Mouse (Mus musculus) gastrocnemius, postnatal 25 days (tissue): Measurements from ENCODE around the gene Rabgap1l. TPM values are rescaled to one million over a fixed set of nuclear protein-coding genes. Genes with fewer than 3 reads are reported as not detected.
A peak's percentile ranks its signal among the peaks of the same experiment; 100 is the strongest.

Source experiments
- DNase-seq: peaks from one replicate; pipeline ENCODE4 v3.0.0; 2022
- total RNA-seq, 2 experiments: library from RNA; stranded (reverse); gene quantifications; 1 replicate in 1 of 2; 2 replicates in 1 of 2; pipeline ENCODE4 v1.2.3; 2021

The Rabgap1l gene
- total RNA-seq, 2 experiments from 2014 or later: 9.4 to 11.8 TPM

DNA sequence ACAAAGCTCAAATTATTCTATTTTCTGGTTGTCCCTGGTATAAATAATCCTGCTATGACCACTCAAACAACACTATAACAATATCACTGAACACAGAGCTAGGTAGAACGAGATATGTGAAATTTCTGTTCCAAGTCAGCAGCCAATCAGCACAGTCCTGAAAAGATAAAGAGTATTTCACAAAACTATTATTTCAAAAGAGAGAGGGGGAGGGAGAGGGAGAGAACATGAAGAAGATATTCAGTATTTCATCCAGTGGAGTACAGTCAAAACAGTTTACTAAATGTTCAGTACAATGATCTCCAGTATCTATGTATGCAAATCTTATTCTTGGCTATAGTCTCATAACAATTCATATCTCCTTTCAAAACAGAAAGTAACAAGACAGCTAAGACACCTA lies 5.1 kb downstream of the Rabgap1l start:
- DNase-seq: no peak

DNA sequence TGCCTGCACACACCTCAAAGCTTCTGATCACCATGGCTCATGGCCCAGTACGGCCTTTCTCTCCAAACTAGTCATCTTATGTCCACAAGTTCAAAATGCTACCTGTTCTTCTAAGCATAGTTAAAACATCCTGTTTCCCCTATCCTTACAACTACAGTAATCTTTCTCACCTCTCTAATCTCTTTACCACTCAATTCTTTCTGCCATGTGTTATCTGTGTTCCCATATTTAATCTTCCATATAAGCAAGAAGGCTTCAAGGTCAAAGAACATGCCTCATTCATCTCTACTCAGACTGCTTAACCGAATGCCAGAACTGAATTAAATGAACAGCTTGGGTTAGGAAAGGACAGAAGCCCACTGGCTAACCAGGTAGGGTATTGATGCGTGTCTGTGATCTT lies 5.8 kb downstream of the Rabgap1l start:
- DNase-seq: no peak

DNA sequence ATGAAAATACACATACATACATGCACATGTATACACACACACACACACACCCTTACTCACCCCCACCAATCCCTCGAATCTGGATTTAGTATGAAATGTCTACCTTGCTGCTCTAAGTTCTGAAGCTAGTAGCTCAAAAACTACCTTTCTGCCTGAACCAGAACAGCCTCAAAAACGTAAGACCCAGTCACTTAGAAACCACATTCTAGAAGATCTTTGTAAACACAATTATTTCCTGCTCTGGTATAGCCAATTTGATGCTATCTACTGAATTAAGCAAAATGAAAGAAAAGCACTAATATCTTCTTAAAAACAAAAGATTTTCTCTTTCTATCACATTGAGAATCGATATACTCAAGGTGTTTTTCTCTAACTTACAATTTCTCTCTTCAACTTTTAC lies 6.4 kb downstream of the Rabgap1l start:
- DNase-seq: no peak

DNA sequence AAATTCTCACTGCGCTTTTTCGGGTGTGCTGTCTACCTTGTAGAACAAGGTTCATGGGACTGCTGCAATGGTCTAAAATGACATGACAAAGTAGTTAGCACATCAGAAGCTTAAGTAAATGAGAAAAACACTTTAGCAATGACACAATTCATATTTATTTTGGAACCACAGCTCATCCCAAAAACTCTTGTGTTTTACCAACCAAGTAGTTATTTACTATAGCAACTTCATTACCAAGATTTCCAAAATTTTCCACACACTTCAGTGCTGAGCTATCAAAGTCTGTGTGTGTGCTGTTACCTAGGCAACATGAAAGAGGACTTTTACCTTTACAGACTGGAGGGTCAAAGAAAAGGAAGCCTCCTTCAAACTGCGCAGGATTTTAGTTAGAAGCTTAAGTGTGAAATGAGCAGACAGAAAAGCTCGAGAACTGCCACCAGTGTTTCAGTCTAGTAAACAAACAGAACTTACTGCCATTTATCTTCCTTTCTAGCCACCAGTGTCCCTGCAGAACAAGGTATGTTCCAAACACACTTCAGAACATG lies 7.3 kb downstream of the Rabgap1l start:
- no peak for DNase-seq

DNA sequence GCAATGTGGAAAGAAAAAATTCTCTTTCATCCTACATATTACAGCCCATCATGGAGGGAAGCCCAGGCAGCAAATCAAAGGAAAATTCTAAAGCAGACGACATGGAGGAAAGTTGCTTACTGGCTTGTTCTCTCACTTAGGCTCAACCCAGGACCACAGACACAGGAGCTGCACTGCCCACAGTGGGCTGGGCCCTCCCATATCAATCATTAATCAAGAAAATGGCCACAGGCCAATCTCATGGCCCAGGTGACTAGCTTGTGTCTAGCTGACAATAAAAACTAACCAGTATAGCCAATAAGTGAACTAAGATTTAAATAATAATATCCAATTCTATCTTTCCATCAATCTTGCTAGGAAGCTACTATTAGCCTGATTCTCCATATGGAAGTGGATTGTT lies 8.9 kb downstream of the Rabgap1l start:
- DNase-seq: no peak

DNA sequence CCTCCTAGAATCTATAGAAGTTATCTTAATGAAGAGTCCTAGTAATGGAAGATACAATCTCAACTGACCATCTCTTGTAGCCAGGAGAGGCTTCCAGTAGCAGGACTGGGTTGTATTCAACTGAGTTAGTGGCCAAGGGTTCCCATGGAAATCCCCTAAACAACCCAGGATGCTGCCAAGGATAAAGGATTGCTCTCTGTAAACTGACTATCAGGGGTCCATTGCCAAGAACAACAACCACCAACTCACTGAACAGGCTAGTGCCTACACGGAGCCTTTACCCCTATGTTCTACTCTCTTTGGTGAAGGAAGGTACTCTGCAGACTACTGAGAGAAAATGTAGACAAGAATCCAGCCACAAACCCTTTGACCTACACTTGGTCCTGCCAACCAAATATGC lies 18.8 kb downstream of the Rabgap1l start:
- DNase-seq: no peak

DNA sequence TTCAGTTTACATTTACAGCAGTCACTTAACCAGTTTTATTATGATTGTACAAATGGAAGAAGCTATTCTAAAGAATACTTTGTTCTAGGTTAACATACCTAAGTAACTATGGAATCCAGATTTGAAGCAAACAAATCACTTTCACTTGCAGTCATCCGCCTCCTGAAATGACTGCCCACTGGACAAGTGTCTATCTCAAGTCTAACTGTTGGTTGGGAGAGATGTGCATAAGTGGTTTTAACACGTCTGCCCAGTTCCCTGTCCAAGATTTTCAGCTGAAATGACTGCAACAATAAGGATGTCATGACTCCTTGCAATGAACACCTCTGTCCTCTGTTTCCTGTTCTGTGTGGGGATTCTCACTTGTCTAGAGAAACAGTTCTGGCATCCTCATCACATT lies 27.4 kb downstream of the Rabgap1l start:
- no peak for DNase-seq

DNA sequence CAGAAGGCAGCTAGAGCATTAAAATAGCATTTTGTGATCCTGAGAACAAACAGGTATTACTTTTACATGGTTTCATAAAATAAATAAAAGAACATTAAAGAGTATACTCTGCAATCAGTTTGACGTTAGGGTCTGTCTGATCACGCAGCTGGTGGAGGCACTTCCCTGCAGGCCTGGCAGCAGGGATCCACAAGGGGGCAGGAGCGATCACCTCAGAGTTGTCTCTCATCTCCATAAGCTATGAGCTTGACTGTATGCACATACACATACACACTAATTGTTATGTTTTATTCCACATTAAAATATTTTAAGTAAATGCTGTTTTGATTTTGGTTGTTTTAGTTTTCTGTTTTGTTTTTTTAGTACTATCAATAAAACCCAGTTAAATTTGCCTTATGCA lies 34.8 kb downstream of the Rabgap1l start:
- DNase-seq: no peak

DNA sequence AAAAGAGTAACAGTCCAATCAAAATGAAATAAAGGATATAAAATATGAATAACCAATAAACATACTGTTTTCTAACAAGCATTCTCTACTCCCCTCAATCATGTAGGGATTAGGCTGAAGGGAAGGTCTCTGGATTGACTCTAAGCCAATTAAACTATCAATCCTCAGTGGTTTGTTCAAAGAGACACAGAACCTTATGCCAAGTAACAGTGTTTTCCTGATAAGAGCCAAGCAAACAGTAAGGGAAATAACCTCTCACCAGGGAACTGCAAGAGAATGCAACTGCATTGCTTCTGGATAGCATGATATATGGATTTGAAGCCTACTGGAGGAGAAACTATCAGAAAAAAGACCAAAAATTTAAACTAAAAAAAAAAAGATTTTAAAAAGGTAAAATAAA lies 37.7 kb downstream of the Rabgap1l start:
- no peak for DNase-seq

DNA sequence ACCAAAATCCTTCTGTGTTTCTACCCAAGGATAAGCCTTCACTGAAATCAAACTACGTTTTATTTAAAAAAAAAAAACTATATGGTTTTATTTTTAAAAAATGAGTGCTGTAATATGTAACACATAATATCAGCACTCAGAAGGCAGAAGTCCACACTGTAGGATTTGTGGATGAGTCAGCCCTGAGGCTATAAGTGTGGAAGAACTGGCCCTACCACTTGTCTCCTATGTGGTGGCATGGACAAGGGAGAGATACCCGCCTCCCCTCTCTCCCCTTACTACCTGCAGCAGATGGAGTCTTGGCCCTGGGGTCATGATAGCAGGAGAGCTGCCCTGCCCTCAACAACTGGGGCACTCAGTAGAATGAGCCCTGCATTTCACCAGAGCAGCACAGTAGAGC lies 42.4 kb downstream of the Rabgap1l start:
- DNase-seq: no peak

DNA sequence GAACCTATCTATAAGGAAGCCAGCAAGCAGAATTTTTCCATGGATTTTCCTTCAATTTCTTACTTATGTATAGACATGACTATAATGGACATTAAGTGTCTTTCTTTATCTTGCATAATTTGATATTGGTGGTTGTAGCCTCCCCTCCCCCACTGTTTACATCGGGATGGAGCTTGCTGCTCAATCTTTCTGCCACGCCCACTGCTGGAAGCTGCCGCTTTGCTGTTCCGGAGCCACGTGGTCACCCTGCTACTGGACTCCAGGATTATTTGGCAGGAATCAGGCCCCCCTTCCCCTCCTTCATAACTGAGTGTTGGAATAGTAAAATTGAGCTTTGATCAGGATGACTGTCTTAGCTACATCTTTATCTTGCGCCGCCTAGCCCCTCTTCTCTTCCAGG lies 46.2 kb downstream of the Rabgap1l start:
- DNase-seq: no peak

DNA sequence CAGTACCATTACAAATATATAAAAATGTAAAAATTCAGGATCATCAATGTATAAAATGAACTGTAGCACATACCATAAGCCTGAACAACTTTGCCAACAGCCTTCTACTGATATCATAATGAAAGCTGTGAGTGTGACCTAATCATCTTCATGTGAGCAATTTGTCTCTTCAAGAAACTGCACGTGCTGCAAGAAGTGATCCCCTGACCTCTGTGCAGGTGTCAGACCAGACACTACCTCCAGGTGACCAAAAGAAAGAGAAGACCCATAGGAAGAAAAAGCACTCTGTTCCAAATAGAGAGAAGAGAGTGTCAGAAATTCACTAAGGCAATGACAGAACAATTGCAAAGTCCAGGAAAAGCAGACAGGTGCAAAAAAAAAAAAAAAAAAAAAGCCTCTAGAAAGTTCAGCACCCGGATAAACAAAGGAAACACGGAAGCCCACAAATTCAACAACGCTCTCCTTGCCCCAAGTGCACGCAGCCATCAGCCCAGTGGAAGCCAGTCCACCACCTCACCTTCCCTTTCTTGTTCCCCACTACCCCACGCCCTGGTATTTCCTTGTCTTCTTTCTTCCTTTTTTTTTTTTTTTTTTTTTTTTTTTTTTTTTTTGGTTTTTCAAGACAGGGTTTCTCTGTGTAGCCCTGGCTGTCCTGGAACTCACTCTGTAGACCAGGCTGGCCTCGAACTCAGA lies 47.6 kb downstream of the Rabgap1l start:
- no peak for DNase-seq

DNA sequence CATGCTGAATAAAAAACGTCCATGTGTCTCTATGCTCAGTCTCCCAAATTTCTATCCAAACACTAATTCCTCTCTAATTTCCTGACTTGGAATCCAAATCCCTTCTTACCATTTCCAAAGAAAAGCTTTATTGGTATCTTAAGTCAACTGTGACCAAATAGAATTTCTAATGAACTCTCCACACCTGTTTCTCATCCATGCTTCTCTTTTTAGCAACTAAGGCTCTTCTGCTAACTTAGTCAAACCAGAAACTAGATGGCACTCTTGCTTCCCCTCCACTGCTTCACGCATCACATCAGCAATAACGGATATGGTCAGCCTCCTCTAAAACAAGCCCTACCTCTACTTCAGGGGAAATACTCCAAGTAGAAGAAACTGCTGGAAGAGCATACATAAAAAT lies 49.0 kb downstream of the Rabgap1l start:
- DNase-seq: no peak

DNA sequence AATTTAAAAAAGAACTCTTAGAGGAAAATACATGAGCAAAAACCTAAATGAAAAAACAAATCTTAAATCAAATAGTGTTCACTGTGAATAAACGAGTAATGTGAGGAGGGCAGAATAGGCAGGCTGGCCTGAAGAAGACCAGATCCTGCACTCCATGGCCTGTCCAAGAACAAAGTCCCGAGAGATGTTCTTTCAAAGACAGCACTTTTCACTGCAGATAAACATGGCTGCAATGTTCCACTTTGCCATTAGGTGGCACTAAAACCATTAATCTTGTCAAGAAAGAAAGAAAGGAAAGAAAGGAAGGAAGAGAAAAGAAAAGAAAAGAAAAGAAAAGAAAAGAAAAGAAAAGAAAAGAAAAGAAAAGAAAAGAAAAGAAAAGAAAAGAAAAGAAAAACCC lies 49.8 kb downstream of the Rabgap1l start:
- DNase-seq: peak; percentile 10

DNA sequence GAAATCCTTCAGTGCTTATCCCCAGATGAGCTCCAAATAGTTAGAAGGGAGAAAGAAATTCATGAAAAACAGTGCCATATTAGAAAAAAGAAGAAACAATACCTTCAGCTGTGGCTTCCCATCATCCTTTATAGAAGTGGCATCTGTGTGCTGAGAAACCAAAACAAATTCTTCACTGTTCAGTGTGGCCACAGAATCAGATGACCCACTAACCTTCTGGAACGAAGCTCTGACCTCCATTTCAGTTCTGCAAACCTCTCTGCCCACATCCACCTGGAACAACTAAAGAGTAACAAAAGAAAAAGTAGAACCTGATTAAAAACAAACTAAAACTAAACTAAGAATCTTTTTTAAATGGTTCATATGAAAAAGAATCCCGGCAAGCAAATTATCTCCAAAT lies 52.4 kb downstream of the Rabgap1l start:
- DNase-seq: no peak

DNA sequence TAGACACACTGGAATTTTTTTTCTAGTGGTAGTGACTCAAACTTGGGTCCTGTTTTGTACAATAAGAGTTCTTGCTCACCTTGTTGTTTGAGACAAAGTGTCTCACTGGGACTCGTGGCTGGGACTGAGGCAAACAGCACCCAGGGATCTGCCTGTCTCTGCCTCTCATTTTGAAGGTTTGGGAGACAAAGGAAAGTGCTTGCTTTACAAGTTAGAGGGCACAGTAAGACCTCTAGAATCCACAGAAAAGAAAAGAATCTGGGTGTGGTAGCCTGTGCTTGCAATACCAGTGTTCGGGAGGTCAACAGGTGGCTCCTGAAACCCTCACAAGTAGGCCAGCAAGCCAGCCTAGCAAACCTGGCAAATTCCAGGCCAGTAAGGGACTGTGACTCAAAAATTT lies 58.3 kb downstream of the Rabgap1l start:
- DNase-seq: no peak

DNA sequence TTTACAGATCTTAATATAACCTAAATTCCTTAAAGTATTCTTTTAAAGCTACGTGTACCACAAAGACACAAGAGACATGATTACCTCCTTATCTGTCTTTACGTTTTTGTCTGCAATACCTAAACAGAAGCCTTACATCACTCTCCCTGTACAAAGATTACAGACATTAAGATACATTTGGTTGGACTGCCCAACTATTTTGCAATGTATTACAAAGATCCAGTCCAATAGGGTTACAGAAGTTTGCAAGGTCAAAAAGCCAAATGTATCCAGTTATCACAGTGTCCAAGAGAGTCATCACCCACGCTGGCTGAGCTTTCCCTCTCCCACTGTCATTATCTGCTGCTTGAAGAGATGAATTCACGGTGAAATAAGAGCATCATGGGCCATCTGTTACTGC lies 63.1 kb downstream of the Rabgap1l start:
- no peak for DNase-seq

DNA sequence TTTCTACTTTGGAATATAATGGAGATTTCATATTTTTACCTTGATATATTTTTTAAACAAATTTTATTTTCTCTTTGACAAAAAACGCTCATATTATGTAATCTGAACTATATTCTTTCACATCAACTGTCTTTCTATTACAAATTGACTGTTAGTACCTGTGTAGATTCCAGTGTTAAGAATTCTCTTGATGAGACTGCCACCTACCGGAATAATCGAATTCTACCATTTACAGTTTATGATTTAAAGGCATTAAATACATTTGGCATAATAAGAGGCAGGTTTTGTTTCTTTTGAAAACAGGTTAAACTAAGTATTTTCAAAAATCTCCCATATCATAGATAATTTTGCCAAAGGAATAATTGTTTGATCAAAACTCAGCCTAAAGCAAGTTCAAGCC lies 75.3 kb downstream of the Rabgap1l start:
- DNase-seq: no peak

DNA sequence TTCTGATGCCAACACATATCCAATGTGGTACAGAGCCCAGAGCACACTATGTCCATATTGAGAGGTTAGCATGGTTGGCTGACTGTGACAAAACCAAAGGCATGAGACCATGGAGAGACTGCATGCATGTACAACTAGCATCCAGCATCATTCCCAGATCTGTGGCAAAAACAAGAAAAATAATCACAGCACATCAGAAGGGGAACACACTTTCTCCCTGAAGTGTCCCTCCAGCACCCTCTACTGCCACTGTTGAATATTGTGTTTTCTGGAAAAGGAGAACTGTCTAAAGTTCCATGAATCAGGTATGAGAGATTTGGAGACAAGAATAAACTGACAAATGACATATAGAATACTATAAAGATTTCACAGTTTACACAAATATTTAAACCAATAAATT lies 78.3 kb downstream of the Rabgap1l start:
- DNase-seq: no peak

DNA sequence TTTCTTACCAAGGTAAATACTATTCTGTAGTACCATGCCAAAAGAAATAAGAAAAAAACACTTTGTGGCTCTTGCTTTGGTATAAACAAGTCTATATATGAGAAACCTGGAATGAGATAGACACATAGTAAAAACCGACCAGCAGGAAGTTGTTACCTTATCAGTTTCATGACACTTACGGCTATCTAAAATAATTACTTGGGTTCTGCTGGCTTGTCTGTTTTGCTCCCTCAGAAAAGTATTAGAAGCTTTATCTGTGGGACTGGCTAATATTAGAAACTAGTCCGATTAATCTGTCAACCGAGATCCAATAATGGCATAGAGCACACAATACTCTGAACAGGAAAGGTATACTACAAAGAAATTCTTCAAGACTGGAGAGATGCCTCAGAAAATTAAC lies 79.1 kb downstream of the Rabgap1l start:
- DNase-seq: no peak

DNA sequence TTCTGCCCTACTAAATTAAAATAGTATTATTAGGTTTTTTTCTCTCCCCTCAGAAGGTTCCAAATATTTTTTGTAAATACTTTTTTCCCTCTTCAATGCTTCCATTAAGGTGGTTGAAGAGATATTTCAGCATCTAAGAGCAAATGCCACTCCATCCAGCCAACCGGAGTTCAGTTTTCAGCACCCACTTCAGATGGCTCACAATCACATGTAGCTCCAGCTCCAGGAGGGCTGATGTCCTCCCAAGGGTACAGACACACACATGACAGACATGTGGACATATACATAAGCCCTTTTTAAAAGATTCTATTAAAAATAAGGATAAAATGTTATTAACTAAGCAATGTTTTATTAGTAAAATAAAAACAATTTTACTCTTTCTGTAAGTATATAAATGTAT lies 79.6 kb downstream of the Rabgap1l start:
- no peak for DNase-seq

DNA sequence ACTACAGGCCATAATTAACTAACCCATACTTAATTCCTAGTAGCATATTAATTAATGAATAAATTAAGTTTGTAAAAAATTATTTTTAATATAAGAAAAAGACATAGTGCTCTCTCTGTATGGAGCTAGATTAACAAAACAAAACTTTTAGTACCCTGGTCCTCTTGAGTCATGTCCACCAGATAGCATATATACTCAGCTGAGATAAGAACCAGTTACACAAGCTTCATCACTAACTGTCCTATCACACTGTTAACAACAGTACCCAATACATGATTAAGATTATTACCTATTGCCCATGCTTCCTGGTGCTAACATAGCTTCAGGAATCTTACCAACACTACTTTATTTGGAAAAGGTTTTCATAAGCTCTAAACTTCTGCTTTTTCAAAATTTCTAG lies 82.5 kb downstream of the Rabgap1l start:
- DNase-seq: no peak

DNA sequence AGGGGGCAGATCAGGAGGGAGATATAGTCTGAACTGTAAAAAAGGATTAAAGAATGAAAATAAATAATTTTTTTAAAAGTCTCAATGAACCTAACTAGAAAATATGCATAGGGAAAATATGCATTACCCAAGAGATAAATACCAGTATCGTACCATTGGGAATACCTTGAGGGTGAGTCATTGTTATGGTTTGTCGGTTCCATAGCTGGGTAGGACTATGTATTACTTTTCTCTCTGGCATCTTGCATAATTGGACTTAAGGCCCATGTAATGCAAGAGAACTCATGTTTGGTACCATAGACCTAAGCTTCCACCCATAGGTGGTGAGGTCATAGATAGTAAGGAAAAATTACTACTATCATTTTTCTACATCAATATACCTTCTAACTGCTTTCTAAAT lies 88.4 kb downstream of the Rabgap1l start:
- no peak for DNase-seq

DNA sequence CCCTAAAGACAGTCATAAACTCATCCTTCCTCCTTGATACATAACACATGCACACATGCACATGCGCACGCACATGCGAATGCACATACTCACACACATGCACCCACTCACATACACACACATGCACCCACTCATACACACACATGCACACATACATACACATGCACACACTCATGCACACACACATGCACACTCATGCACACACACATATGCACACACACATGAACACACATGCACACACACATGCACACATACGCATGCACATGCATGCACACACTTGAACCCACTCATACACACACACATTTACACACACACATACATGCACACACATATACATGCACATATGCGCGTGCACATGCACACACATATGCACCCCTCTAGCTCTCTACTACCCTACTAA lies 89.2 kb downstream of the Rabgap1l start:
- DNase-seq: no peak

DNA sequence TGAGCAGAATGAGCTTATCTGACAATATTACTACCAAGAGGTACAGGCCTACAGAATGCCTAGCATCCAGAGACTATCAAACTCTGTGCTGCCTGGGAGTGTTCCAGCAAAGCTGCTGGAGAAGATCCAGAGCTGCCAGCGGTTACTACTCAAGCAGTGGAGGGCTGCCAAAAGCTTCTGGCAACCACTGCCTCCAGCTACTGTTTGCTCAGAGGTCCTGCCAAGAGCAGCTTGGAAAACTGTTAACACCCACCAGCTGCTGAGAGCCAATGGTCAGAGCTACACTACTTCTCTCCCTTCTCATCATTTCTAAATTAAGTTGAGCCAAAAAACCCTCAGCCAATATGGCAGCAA lies 99.9 kb downstream of the Rabgap1l start:
- DNase-seq: peak; percentile 89
